In genomic region chr1:131679644-131680043, GRCm38 (mm10) we compare ENCODE assay signal across 22 mouse cellular contexts. TPM values are rescaled to one million over a fixed set of nuclear protein-coding genes. Genes with fewer than 3 reads are reported as not detected.
A peak's percentile ranks its signal among the peaks of the same experiment; 100 is the strongest.
DNase-seq lines count a peak whose midpoint lies in the region; ATAC-seq and TF ChIP-seq lines count a peak whose summit lies in the region.
"Had no signal": no experiment of that assay in that cellular context is flagged by ENCODE, and none has a peak within 500 bp of the region (broad histone marks: within the 10 kb centered on the region; RNA-seq: fewer than 3 reads in every experiment).

No protein-coding gene starts in this region.

- DNase-seq in heart, adult 11 months: peak; percentile 91
- DNase-seq in heart, postnatal 36 days: no peak
- DNase-seq in testis, postnatal 14 days (ENCODE audit: low spot score): no peak
- DNase-seq in cerebellum, postnatal 10 days: no peak
- DNase-seq in gastrocnemius, postnatal 14 days: no peak
- DNase-seq: adrenal gland, adult 2 months; adrenal gland, postnatal 25 days; cerebellum, adult 18-20 months; cerebellum, adult 9-11 months; embryo, embryonic 11 days had no signal

- H3K4me1 ChIP-seq in testis, adult 2 months (ENCODE audit: control insufficient read depth, insufficient read depth, low read length): no peaks in the 10 kb centered on the region
- no peaks in the 10 kb centered on the region for H3K4me1 ChIP-seq in kidney, embryonic 14.5 days (ENCODE audit: control insufficient read depth, insufficient read depth, low read length)
- H3K4me1 ChIP-seq: embryonic facial prominence, embryonic 15.5 days; forebrain, embryonic 15.5 days; heart, embryonic 12.5 days; hindbrain, embryonic 15.5 days had no signal

- no peak overlapping the region for H3K27ac ChIP-seq in testis, adult 2 months (ENCODE audit: control insufficient read depth, insufficient read depth, low read depth, low read length)
- peak overlapping the region; percentile 79 for H3K27ac ChIP-seq in macrophage
- H3K27ac ChIP-seq in kidney, embryonic 14.5 days (ENCODE audit: low read depth, low read length): no peak overlapping the region
- H3K27ac ChIP-seq: embryonic facial prominence, embryonic 15.5 days; forebrain, embryonic 15.5 days; hindbrain, embryonic 15.5 days had no signal

- intact Hi-C loops in heart, postnatal 36 days (cut with DNase I): no loop called here
- intact Hi-C loops in gastrocnemius, postnatal 14 days (cut with DNase I; ENCODE audit: low total_unique reads): no loop called here

- H3K9ac ChIP-seq in kidney, embryonic 14.5 days (ENCODE audit: low read depth, low read length): no peak overlapping the region
- H3K9ac ChIP-seq: embryonic facial prominence, embryonic 15.5 days; forebrain, embryonic 15.5 days; heart, embryonic 12.5 days; hindbrain, embryonic 15.5 days had no signal

- no peak for TF ChIP-seq CTCF in testis, adult 2 months (IDR thresholded peaks at IDR 0.05; ENCODE audit: control insufficient read depth, insufficient read depth, insufficient replicate concordance, low read depth, low read length)

- H3K36me3 ChIP-seq in testis, adult 2 months (ENCODE audit: control insufficient read depth, insufficient read depth, low read length): no peaks in the 10 kb centered on the region
- no peaks in the 10 kb centered on the region for H3K36me3 ChIP-seq in macrophage (ENCODE audit: inconsistent target)
- no peaks in the 10 kb centered on the region for H3K36me3 ChIP-seq in kidney, embryonic 14.5 days (ENCODE audit: control insufficient read depth, insufficient read depth, low read length)
- H3K36me3 ChIP-seq: embryonic facial prominence, embryonic 15.5 days; forebrain, embryonic 15.5 days; heart, embryonic 12.5 days; hindbrain, embryonic 15.5 days had no signal

- no peaks in the 10 kb centered on the region for H3K79me2 ChIP-seq in macrophage (ENCODE audit: inconsistent target)

- no peak for ATAC-seq in kidney, embryonic 14.5 days (ENCODE audit: low FRiP score, low TSS enrichment)
- ATAC-seq: activated CD4-positive, CD25-positive, alpha-beta regulatory T cell, adult 4 months; forebrain, embryonic 15.5 days; Patski had no signal

- 26% methylated on average over 5 of the region's 5 CpGs for WGBS in macrophage (ENCODE audit: missing documents)
- WGBS in kidney, embryonic 14.5 days: 85% methylated on average over 5 of the region's 5 CpGs

- no peak overlapping the region for H3K4me2 ChIP-seq in kidney, embryonic 14.5 days (replicated peaks; ENCODE audit: low read depth, low read length)
- H3K4me2 ChIP-seq: embryonic facial prominence, embryonic 15.5 days; forebrain, embryonic 15.5 days; heart, embryonic 12.5 days; hindbrain, embryonic 15.5 days had no signal

- no peak for TF ChIP-seq POLR2A in testis, adult 2 months (IDR thresholded peaks at IDR 0.05; ENCODE audit: control insufficient read depth, low read depth, low read length)

- H3K27me3 ChIP-seq in testis, adult 2 months (ENCODE audit: control insufficient read depth, insufficient read depth, low read length): no peaks in the 10 kb centered on the region
- H3K27me3 ChIP-seq in kidney, embryonic 14.5 days (ENCODE audit: control insufficient read depth, insufficient read depth, low read length): no peaks in the 10 kb centered on the region
- H3K27me3 ChIP-seq: embryonic facial prominence, embryonic 15.5 days; forebrain, embryonic 15.5 days; heart, embryonic 12.5 days; hindbrain, embryonic 15.5 days; Patski had no signal

- H3K4me3 ChIP-seq in testis, adult 2 months (ENCODE audit: control insufficient read depth, low read depth, low read length): peak overlapping the region; percentile 47
- no peak overlapping the region for H3K4me3 ChIP-seq in macrophage (ENCODE audit: inconsistent target)
- no peak overlapping the region for H3K4me3 ChIP-seq in kidney, embryonic 14.5 days (ENCODE audit: low read length)
- H3K4me3 ChIP-seq: embryonic facial prominence, embryonic 15.5 days; erythroblast, embryonic 14.5 days; forebrain, embryonic 15.5 days; heart, embryonic 12.5 days; hindbrain, embryonic 15.5 days had no signal

- H3K9me3 ChIP-seq in kidney, embryonic 14.5 days (ENCODE audit: control insufficient read depth, low read length): no peaks in the 10 kb centered on the region
- H3K9me3 ChIP-seq: embryonic facial prominence, embryonic 15.5 days; forebrain, embryonic 15.5 days; heart, embryonic 12.5 days; hindbrain, embryonic 15.5 days had no signal

RNA-seq across cellular contexts. Expression of gene Rab7b, which starts 8.9 kb away (rescaled TPM):
- total RNA-seq in heart, postnatal 36 days (2021): 1 to 10 TPM; 4.3 to 4.5 TPM
- 0.70 and 0.89 TPM in 2 replicates for polyA plus RNA-seq in testis, adult 2 months (2012; rRNA removed)
- total RNA-seq in macrophage (2018; cell fraction: chromatin; rRNA removed): 100 to 1,000 TPM in 8 of 26 experiments, 10 to 100 TPM in 17, 1 to 10 TPM in 1; 8.3 to 204 (median 87.6) TPM
- total RNA-seq in macrophage (2018; cell fraction: cytosol; rRNA removed): 100 to 1,000 TPM; 112 to 252 (median 182) TPM
- 100 to 1,000 TPM in 18 of 26 experiments, 10 to 100 TPM in 8; 24.3 to 204 (median 119) TPM for total RNA-seq in macrophage (2018; cell fraction: nucleus; rRNA removed)
- polyA plus RNA-seq in macrophage (2018): 161 to 338 TPM (median 284 TPM) in 3 replicates
- polyA plus RNA-seq in kidney, embryonic 14.5 days (2014; fragmentation: Nextera tagmentation; extraction: Ambion mirVana): 1.4 and 2.1 TPM in 2 replicates
- total RNA-seq in gastrocnemius, postnatal 14 days (2021): 1 to 10 TPM; 3.7 to 6.5 TPM
- polyA plus RNA-seq: activated CD4-positive, CD25-positive, alpha-beta regulatory T cell, adult 4 months; erythroblast, embryonic 14.5 days had no signal

RNA-seq across cellular contexts. Expression of gene Ctse, which starts 41.5 kb away (rescaled TPM):
- under 1 TPM; 0.62 to 0.67 TPM for total RNA-seq in heart, postnatal 36 days (2021)
- polyA plus RNA-seq in testis, adult 2 months (2012; rRNA removed): 0.07 and 0.32 TPM in 2 replicates
- 1 to 10 TPM in 1 of 26 experiments, under 1 TPM in 10, not detected in 15; 0.37 to 1.2 (median 0.57) TPM for total RNA-seq in macrophage (2018; cell fraction: chromatin; rRNA removed)
- 1 to 10 TPM in 13 of 26 experiments, under 1 TPM in 13; 0.37 to 3.6 (median 0.97) TPM for total RNA-seq in macrophage (2018; cell fraction: cytosol; rRNA removed)
- 1 to 10 TPM in 15 of 26 experiments, under 1 TPM in 8, not detected in 3; 0.46 to 3.2 (median 1.1) TPM for total RNA-seq in macrophage (2018; cell fraction: nucleus; rRNA removed)
- polyA plus RNA-seq in macrophage (2018): 0.48 to 4.2 TPM (median 2.5 TPM) in 3 replicates
- 5.9 and 9.9 TPM in 2 replicates for polyA plus RNA-seq in kidney, embryonic 14.5 days (2014; fragmentation: Nextera tagmentation; extraction: Ambion mirVana)
- under 1 TPM; 0.39 to 0.40 TPM for total RNA-seq in gastrocnemius, postnatal 14 days (2021)
- total RNA-seq: gastrocnemius, adult 8-10 months had no signal
- polyA plus RNA-seq: C2C12; forebrain, embryonic 15.5 days; hindbrain, embryonic 15.5 days; Patski had no signal

Comparison
In these comparisons a context has a peak if more than half of its experiments do, and no peak if none do; other contexts are left out.
1. RNA of gene Rab7b, which starts 8.9 kb away (polyA plus RNA-seq): 161 to 338 TPM in macrophage; 1.4 to 2.1 TPM in kidney, embryonic 14.5 days and 0.70 to 0.89 TPM in testis, adult 2 months; every median in the first group is over 10 times any median in the second.